Mouse (Mus musculus) ES-Bruce4 (cell line): ENCODE data around the gene Hivep2. TPM values are rescaled to one million over a fixed set of nuclear protein-coding genes. Genes with fewer than 3 reads are reported as not detected.
A peak's percentile ranks its signal among the peaks of the same experiment; 100 is the strongest.

Source experiments
- H3K27ac ChIP-seq: 2 replicates; pipeline ENCODE4 v1.5.1; 2012; ENCODE audit warnings: low read length, inconsistent platforms; ENCODE audit not compliant: insufficient read depth
- H3K27me3 ChIP-seq: 2 replicates; pipeline ENCODE4 v1.6.1; 2012; ENCODE audit warnings: mild to moderate bottlenecking, low read length, inconsistent platforms; ENCODE audit not compliant: control insufficient read depth, poor library complexity, insufficient read depth, severe bottlenecking
- H3K36me3 ChIP-seq: 2 replicates; pipeline ENCODE4 v1.6.1; 2012; ENCODE audit warnings: inconsistent platforms, mild to moderate bottlenecking, low read length, moderate library complexity; ENCODE audit not compliant: control insufficient read depth, poor library complexity, insufficient read depth, severe bottlenecking
- H3K4me1 ChIP-seq: one replicate; pipeline ENCODE4 v1.8.1; 2011; ENCODE audit warnings: low read length; ENCODE audit not compliant: control insufficient read depth, insufficient read depth
- H3K4me3 ChIP-seq: 2 replicates; pipeline ENCODE4 v1.5.1; 2011; ENCODE audit warnings: low read depth, mild to moderate bottlenecking, low read length
- H3K9ac ChIP-seq: 2 replicates; pipeline ENCODE4 v1.6.1; 2012; ENCODE audit warnings: low read depth, mild to moderate bottlenecking, inconsistent platforms; ENCODE audit not compliant: poor library complexity, severe bottlenecking
- H3K9me3 ChIP-seq: replicated peaks from 2 replicates; pipeline ENCODE4 v1.6.1; 2012; ENCODE audit warnings: mild to moderate bottlenecking, low read length, inconsistent platforms; ENCODE audit not compliant: control insufficient read depth, poor library complexity, insufficient read depth, severe bottlenecking
- CTCF ChIP-seq: IDR thresholded peaks from one replicate; pipeline ENCODE4 v1.8.1; 2011; ENCODE audit warnings: low read depth, low read length
- EP300 ChIP-seq: IDR thresholded peaks from 2 replicates; pipeline ENCODE4 v1.6.1; 2011; ENCODE audit warnings: low read depth, low read length; ENCODE audit not compliant: insufficient read depth
- POLR2A ChIP-seq: IDR thresholded peaks from one replicate; pipeline ENCODE4 v1.8.1; 2011; ENCODE audit warnings: low read length; ENCODE audit not compliant: insufficient read depth
- polyA plus RNA-seq: library from polyadenylated mRNA; stranded (reverse); fragments of >200 nt; gene quantifications from 2 replicates; pipeline ENCODE4 v1.2.4, GENCODE M21; 2011; ENCODE audit warnings: low read depth; ENCODE audit not compliant: missing spikeins, insufficient read depth, insufficient read length

The Hivep2 gene
- polyA plus RNA-seq, 1 experiment, result 3.4 TPM

DNA sequence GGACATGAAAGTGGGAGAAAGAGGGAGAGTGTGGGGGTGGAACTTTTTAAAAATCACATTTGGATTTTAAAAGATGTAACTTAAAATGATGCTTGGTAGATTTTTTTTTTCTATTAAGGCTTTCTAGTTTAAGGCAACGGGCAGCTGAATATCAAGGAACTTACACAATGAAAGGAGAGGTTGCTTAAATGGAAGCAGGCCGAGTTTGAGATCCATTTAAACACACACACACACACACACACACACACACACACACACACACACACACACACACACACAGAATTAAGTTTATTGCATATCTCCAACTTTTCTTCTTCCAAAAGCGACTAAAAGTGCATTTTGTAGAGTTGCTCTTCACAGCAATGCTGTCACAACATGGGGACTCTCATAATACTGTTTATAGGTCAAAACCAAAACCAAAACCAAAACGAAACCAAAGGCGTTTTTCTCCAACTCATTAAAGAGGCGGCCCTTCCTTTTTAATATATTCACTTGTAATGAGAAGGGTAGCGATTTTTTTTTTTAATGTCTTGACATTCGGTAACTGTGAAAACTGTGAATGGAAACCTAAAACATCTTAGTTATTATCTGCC lies 1.9 kb upstream of the Hivep2 start:
- H3K4me3 ChIP-seq, result peak overlapping the region; percentile 87
- no peaks in the 10 kb centered on the region for H3K36me3 ChIP-seq
- no peaks in the 10 kb centered on the region for H3K4me1 ChIP-seq
- H3K27ac ChIP-seq, result no peak overlapping the region
- TF ChIP-seq CTCF, result no peak
- TF ChIP-seq EP300, result no peak
- TF ChIP-seq POLR2A, result no peak
- no peaks in the 10 kb centered on the region for H3K9me3 ChIP-seq
- peak overlapping the region; percentile 54 for H3K9ac ChIP-seq
- H3K27me3 ChIP-seq, result peaks cover 8% of the 10 kb centered on the region

GRCm38 (mm10) chr10:13964501-13965281 lies 1.2 kb upstream of the Hivep2 start:
- no peak overlapping the region for H3K27ac ChIP-seq

DNA sequence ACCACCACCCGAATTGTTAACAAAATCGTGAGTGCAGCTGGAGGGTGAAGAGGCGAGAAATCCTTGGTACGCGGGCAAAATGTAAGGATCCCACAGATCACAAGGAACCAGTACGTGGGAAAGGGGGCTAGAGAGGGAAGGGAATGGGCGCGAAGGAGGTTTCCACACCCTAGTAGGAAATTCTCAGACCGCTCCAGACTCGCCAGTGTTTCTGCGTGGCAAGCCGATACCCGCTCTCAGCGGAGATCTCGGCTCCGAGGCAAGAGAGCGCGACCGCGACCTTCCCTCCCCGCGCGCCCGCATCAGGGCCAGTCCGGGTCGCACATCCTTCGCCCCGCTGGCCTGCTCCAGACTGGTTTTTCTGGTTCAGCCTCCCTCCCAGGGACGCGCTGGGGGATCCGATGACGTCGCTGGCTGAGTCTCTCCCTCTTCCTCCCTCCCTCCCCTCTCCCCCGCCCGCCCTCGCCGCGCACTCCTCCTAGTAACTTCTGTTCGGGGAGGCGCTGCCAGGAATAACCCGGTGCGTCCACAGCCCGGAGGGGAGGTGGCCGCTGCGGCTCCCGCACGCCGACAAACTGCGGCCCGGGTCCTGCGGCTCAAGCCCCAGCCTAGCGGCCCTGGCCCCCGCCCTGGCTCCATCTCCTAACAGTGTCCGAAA lies 430 bp upstream of the Hivep2 start:
- Histone ChIP-seq H3K4me3 (peak overlapping the region; percentile 87), H3K36me3 (no peaks in the 10 kb centered on the region), H3K4me1 (no peaks in the 10 kb centered on the region), H3K9me3 (no peaks in the 10 kb centered on the region), H3K27ac (no peak overlapping the region), H3K9ac (peak overlapping the region; percentile 54), H3K27me3 (peaks cover 8% of the 10 kb centered on the region; the same call in 1 of the 2 replicates)
- TF ChIP-seq EP300, result peak; percentile 74
- no peak for TF ChIP-seq POLR2A

More at GRCm38 (mm10) chr10:13964501-13965281, 1.2 kb upstream of the Hivep2 start:
- no peak for TF ChIP-seq POLR2A
- 0 out of 2 replicates have a peak, but pooled peaks have one; percentile 45 for TF ChIP-seq EP300
- no peak for TF ChIP-seq CTCF
- Histone ChIP-seq H3K4me3 (peak overlapping the region; percentile 87), H3K9ac (peak overlapping the region; percentile 54), H3K9me3 (no peaks in the 10 kb centered on the region), H3K4me1 (no peaks in the 10 kb centered on the region), H3K36me3 (no peaks in the 10 kb centered on the region), H3K27me3 (peaks cover 8% of the 10 kb centered on the region; the same call in 1 of the 2 replicates)

- Histone ChIP-seq H3K4me3 (peak overlapping the region; percentile 87), H3K4me1 (no peaks in the 10 kb centered on the region), H3K36me3 (no peaks in the 10 kb centered on the region), H3K27ac (no peak overlapping the region), H3K9me3 (no peaks in the 10 kb centered on the region), H3K27me3 (peaks cover 6% of the 10 kb centered on the region; the same call in 1 of the 2 replicates), H3K9ac (peak overlapping the region; percentile 54)
- TF ChIP-seq EP300 (0 out of 2 replicates have a peak, but pooled peaks have one; percentile 35), CTCF (no peak), POLR2A (no peak)
Observed at GRCm38 (mm10) chr10:13966830-13967450, 1.1 kb downstream of the Hivep2 start.

GRCm38 (mm10) chr10:13967451-13968233 lies 1.8 kb downstream of the Hivep2 start:
- Histone ChIP-seq H3K9me3 (no peaks in the 10 kb centered on the region), H3K4me1 (no peaks in the 10 kb centered on the region), H3K36me3 (no peaks in the 10 kb centered on the region), H3K4me3 (peak overlapping the region; percentile 87), H3K27me3 (0 out of 2 replicates have a peak, but pooled peaks cover 6% of the 10 kb centered on the region), H3K27ac (no peak overlapping the region), H3K9ac (peak overlapping the region; percentile 54)
- no peak for TF ChIP-seq EP300
- TF ChIP-seq POLR2A, result no peak
- TF ChIP-seq CTCF, result no peak
